Mouse (Mus musculus) C2C12 (cell line): Measurements from ENCODE around the gene Tmprss7.

Experiments
- CTCF ChIP-seq: IDR thresholded peaks from one replicate; pipeline ENCODE4 v1.5.1; 2011; ENCODE audit not compliant: control insufficient read depth, insufficient read depth, insufficient read length
- FOSL1 ChIP-seq: IDR thresholded peaks from one replicate; pipeline ENCODE4 v1.8.0; 2011; ENCODE audit warnings: mild to moderate bottlenecking, low read length; ENCODE audit not compliant: poor library complexity, insufficient read depth, severe bottlenecking
- MAX ChIP-seq: IDR thresholded peaks from one replicate; pipeline ENCODE4 v1.6.1; 2011; ENCODE audit warnings: mild to moderate bottlenecking, control low read depth
- MYOD1 ChIP-seq: IDR thresholded peaks from one replicate; pipeline ENCODE4 v1.6.1; 2011; ENCODE audit warnings: low read depth; ENCODE audit not compliant: control insufficient read depth, insufficient read length

DNA sequence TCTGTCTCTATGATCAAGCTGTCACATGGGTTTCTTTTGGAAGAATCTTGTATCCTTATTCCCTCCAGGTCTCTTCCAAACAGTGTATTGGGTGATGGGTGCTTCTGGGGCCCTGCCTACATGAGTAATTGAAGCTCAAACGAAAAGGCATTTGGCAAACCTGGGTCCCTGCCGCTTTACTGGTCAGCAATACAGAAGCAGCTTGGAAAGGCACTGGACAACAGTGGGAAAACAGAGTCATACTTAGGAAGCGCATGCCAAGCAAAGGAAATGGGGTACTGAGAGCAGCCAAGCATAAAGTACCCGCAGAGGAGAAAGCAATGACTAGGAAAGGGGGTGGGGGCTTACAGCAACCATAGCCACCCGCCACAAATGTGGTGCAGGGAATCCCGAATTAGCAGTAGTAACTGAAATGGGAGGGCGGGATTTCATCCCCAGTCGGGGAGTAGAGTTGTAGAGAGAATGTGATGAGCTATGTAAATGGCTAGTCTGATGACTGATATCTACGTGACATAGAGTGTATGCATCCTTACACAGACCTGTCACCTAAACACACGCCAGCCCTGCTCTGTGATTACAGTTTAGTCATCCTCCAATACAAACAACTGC, 26.7 kb upstream of the Tmprss7 start:
- TF ChIP-seq CTCF (no peak), MAX (no peak), MYOD1 (no peak), FOSL1 (no peak)
